Mouse (Mus musculus) heart, embryonic 13.5 days (tissue): ENCODE measurements at regions not wholly inside any gene's neighbourhood (a gene's known extent, or its start where the extent isn't known, plus 50 kb on each side); places are given as distances from the start of the nearest gene placed in this dataset.
"Not testable (repeated sequence)": the region's sequence is repeated elsewhere in the genome, so short reads cannot be mapped to it uniquely, and the experiment has no call there.

ENCODE experiments used
- ATAC-seq: fragments of 200-750 bp; cut with Nextera tagmentation; 2 replicates; pipeline ENCODE4 v1.8.0; 2017; ENCODE audit warnings: moderate TSS enrichment; ENCODE audit not compliant: insufficient number of reproducible peaks, low FRiP score, low TSS enrichment; ENCODE audit errors: extremely low read depth
- H3K27ac ChIP-seq: fragments of 300-500 bp; sonication (generic); replicated peaks from 2 replicates; pipeline ENCODE4 v1.5.1; 2015; ENCODE audit warnings: moderate library complexity, mild to moderate bottlenecking, inconsistent platforms
- H3K27me3 ChIP-seq: fragments of 300-500 bp; sonication (generic); replicated peaks from 2 replicates; pipeline ENCODE4 v1.6.1; 2015; ENCODE audit warnings: mild to moderate bottlenecking, inconsistent platforms
- H3K36me3 ChIP-seq: fragments of 300-500 bp; sonication (generic); 2 replicates; pipeline ENCODE4 v1.6.1; 2015; ENCODE audit warnings: mild to moderate bottlenecking, inconsistent platforms
- H3K4me1 ChIP-seq: fragments of 300-500 bp; sonication (generic); 2 replicates; pipeline ENCODE4 v1.6.1; 2015; ENCODE audit warnings: inconsistent platforms
- H3K4me2 ChIP-seq: fragments of 300-500 bp; sonication (generic); 2 replicates; pipeline ENCODE4 v1.6.1; 2015; ENCODE audit warnings: inconsistent platforms, mild to moderate bottlenecking, moderate library complexity
- H3K4me3 ChIP-seq: fragments of 300-500 bp; sonication (generic); 2 replicates; pipeline ENCODE4 v1.5.1; 2015; ENCODE audit warnings: moderate library complexity, mild to moderate bottlenecking, inconsistent platforms
- H3K9ac ChIP-seq: fragments of 300-500 bp; sonication (generic); 2 replicates; pipeline ENCODE4 v1.6.1; 2015; ENCODE audit warnings: inconsistent platforms, mild to moderate bottlenecking, moderate library complexity
- H3K9me3 ChIP-seq: fragments of 300-500 bp; sonication (generic); 2 replicates; pipeline ENCODE4 v1.6.1; 2016; ENCODE audit warnings: inconsistent platforms
- WGBS: fragments of 180-500 bp; shearing (Covaris S2); methylation state at CpG from one replicate; pipeline ENCODE4 v1.1.7; 2015; ENCODE audit warnings: mixed read lengths; 5-methylcytosine and 5-hydroxymethylcytosine counted together

DNA sequence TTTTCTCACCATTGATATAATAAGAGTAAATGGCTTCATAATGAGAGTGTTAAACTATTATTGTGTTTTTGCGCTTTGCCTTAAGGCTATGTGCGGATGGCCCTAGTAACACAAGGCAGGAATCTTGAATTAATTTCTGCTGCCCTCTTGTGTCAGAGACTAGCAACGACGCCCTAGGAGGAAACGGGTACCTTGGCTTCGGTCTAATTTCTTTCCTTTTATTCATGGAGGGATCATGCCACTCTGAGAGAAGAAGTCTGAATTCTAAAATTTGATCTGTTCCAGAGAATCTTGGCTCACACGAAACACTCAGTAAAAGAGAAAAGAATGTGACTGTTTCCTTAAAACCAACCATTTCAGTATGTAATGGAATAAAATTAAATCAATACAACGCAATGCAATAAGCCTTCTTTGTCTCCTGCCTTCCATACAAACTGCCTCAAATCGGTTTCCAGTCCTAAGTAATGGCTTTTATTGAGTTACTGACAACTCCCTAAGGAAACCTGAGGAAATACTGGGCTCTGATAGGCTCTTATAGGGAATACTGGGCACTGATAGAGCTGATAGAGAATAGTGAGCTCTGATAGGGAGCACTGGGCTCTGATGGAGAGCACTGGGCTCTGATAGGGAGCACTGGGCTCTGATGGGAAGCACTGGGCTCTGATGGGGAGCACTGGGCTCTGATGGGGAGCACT is 112.0 kb upstream of the Prkcq start:
- H3K9ac ChIP-seq, result no peak overlapping the region
- no peaks in the 10 kb centered on the region for H3K9me3 ChIP-seq
- H3K4me1 ChIP-seq, result no peaks in the 10 kb centered on the region
- 0 out of 2 replicates have a peak, but pooled peaks cover 9% of the 10 kb centered on the region for H3K27me3 ChIP-seq
- ATAC-seq, result no peak
- no peak overlapping the region for H3K4me3 ChIP-seq
- 21% methylated on average over 9 of the region's 9 CpGs for WGBS
- H3K27ac ChIP-seq, result no peak overlapping the region
- H3K36me3 ChIP-seq, result no peaks in the 10 kb centered on the region
- H3K4me2 ChIP-seq, result no peak overlapping the region

DNA sequence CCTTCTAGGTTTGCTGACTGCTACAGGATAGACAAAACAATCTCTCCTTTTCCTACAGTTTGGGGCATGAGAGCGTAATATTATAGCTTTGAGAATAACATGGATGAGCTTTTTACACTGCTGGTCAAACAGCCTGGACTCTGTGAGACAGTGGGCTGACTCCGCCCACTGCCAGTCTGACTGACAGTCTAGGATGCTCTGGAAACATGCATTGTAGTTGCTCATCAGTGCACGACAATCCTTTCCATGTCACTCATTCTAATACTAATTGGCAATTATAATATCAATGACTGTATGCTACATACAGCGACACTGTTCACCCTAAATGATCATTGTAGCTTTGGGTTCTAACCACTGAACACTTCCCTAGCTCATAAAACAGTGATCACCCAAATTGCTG is 104.5 kb upstream of the Prkcq start:
- Histone ChIP-seq H3K4me1 (no peaks in the 10 kb centered on the region), H3K4me2 (no peak overlapping the region), H3K9ac (no peak overlapping the region), H3K4me3 (no peak overlapping the region), H3K27me3 (no peaks in the 10 kb centered on the region), H3K36me3 (no peaks in the 10 kb centered on the region), H3K27ac (no peak overlapping the region), H3K9me3 (no peaks in the 10 kb centered on the region)
- WGBS, result 69% methylated on average over 4 of the region's 4 CpGs
- ATAC-seq, result no peak

DNA sequence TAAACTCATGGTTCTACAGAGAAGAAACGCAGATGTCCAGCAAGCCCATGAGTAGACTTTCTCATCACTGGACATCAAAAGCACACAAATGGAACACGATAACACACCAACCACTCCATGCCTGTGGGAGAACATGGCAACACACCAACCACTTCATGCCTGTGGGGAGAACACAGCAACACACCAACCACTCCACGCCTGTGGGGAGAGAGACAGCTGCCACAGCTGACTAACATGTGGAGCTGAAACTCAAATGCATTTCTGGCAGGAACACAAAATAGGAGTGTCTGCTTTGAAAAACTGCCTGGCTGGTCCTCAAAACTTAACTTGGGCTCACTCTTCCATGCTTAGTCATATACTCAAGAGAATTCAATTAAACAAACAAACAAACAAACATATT is 88.4 kb upstream of the Prkcq start:
- Histone ChIP-seq H3K27ac (no peak overlapping the region), H3K9ac (no peak overlapping the region), H3K9me3 (no peaks in the 10 kb centered on the region), H3K36me3 (no peaks in the 10 kb centered on the region), H3K4me2 (no peak overlapping the region), H3K4me1 (no peaks in the 10 kb centered on the region), H3K4me3 (no peak overlapping the region), H3K27me3 (no peaks in the 10 kb centered on the region)
- ATAC-seq, result no peak
- WGBS, result 62% methylated on average over 3 of the region's 3 CpGs

DNA sequence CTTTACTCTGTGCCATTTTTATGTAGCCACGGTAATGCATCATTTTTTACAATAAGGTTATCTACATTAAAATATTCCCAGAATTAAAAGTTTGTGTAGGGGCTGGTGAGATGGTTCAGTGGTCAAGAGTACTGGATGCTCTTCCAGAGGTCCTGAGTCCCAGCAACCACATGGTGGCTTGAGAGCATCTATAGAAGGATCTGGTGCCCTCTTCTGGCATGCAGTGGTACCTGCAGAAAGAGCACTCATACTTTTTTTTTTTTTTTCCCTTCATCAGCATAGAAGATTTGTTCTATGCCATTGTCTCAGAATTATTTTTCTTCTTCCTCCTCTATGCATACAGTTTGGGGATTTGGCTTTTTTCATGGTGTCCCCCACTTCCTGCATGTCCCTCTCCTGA is 84.9 kb upstream of the Prkcq start:
- no peak overlapping the region for H3K4me2 ChIP-seq
- H3K4me3 ChIP-seq, result no peak overlapping the region
- H3K4me1 ChIP-seq, result no peaks in the 10 kb centered on the region
- H3K27ac ChIP-seq, result no peak overlapping the region
- H3K27me3 ChIP-seq, result no peaks in the 10 kb centered on the region
- H3K9ac ChIP-seq, result no peak overlapping the region
- H3K36me3 ChIP-seq, result no peaks in the 10 kb centered on the region
- ATAC-seq, result no peak
- no peaks in the 10 kb centered on the region for H3K9me3 ChIP-seq
- WGBS, result 29% methylated on average over 1 of the region's 1 CpGs

DNA sequence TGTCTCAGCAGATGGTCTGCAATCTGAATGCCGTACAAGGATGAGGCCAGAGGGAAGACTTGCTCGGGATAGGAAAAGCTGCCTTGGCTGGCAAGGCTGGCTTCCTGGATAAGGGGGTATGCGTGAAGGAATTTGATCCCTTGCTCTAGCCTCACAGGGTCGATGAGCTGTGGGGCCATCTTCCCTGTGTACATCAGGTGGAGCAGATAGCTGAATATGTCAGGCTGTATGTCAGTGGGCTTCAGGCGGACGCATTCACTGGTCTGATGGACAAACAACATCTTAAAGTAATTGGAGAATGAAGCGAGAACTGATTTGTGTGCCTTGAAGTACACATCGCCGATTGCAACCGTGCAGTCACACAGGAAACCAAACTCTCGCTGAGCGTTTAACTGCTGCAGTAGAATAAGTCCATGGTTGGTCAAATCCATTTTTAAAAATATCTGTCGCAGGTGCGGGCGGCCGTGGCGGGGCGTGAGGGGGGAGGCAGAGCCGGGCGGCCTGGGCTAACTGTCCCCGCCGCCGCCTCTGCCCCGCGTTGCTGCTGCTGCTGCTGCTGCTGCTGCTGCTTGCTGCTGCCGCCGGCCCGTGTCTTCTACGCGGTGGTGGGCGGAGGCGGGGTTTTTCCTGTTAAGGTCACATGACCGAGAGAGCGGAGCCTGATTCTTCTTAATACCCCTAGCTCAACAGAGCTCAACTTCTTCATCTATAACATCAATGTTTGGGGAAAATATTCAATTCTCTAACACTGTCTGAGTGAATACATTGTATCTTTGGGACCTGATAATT is 71.9 kb upstream of the Prkcq start:
- not testable (repeated sequence) for ATAC-seq, H3K9me3 ChIP-seq, H3K4me1 ChIP-seq, H3K36me3 ChIP-seq, H3K27ac ChIP-seq, H3K27me3 ChIP-seq
- H3K9ac ChIP-seq, result peak overlapping the region; percentile 53
- 35% methylated on average over 34 of the region's 34 CpGs for WGBS
- peak overlapping the region; percentile 40 for H3K4me3 ChIP-seq
- peak overlapping the region; percentile 65 for H3K4me2 ChIP-seq

DNA sequence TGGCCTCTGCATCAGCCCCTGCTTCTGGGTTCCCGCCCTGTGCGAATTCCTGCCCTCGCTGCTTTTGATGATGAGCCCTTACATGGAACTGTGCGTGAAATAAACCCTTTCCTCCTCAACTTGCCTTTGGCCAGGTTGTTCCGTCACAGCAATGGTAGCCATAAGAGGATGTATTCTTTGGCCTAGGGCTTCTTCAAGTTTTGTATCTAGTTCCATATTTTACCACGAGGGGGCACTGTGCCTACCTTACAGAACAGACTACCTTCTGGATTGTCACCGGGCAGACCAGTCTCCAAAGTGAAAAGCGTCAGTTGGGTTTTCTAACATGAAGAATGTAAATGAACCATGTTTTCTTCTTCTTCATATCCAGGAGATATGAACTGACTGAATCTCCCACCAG is 58.7 kb upstream of the Prkcq start:
- H3K36me3 ChIP-seq, result no peaks in the 10 kb centered on the region
- no peak overlapping the region for H3K9ac ChIP-seq
- H3K4me2 ChIP-seq, result no peak overlapping the region
- no peak overlapping the region for H3K27ac ChIP-seq
- no peaks in the 10 kb centered on the region for H3K9me3 ChIP-seq
- no peaks in the 10 kb centered on the region for H3K4me1 ChIP-seq
- ATAC-seq, result no peak
- 38% methylated on average over 8 of the region's 8 CpGs for WGBS
- no peak overlapping the region for H3K4me3 ChIP-seq
- H3K27me3 ChIP-seq, result no peaks in the 10 kb centered on the region

DNA sequence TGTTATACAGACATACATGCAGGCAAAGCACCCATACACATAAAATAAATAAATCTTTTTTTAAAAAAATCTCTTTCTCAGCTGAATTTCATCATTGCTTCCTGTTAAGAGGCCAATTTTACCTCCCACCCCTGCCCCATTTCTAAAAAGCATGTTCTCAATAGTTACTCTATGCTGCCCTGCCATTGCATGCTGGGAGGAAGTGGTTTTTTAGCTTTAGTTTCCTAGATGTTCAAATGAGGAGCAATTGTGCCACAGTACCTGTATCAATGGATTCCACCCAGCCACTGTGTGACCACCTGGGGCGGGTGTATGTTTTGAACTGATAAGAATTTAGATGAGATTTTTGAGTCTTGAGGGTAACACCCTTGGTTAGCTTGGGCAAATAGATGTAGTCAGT is 53.3 kb upstream of the Prkcq start:
- Histone ChIP-seq H3K4me3 (no peak overlapping the region), H3K36me3 (no peaks in the 10 kb centered on the region), H3K4me2 (no peak overlapping the region), H3K27me3 (no peaks in the 10 kb centered on the region), H3K9ac (no peak overlapping the region), H3K4me1 (no peaks in the 10 kb centered on the region), H3K9me3 (no peaks in the 10 kb centered on the region), H3K27ac (no peak overlapping the region)
- no peak for ATAC-seq
- WGBS, result 71% methylated on average over 1 of the region's 1 CpGs

DNA sequence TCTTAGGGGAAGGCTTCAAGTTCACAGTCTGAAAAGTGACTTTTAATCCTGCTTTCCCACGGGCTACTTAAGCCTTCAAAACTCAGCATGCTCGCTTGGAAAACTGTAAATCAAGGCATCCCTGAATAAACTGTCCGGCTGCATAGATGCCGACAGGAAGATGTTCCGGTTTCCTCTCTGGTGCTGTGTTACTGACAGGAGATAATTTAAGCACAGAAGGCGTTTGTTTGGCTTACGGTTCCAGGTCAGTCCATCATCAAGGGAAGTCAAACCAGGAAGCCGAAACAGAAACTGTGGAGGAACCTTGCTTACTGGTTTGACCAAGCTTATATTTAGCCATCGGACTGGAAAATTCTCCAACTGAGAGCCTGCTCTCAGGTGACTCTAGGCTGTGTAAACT is 52.6 kb upstream of the Prkcq start:
- Histone ChIP-seq H3K9ac (no peak overlapping the region), H3K4me1 (no peaks in the 10 kb centered on the region), H3K36me3 (no peaks in the 10 kb centered on the region), H3K27ac (no peak overlapping the region), H3K4me2 (no peak overlapping the region), H3K4me3 (no peak overlapping the region), H3K27me3 (no peaks in the 10 kb centered on the region), H3K9me3 (no peaks in the 10 kb centered on the region)
- 55% methylated on average over 9 of the region's 9 CpGs for WGBS
- ATAC-seq, result no peak
